Mouse (Mus musculus): ENCODE results near the gene Stac2. TPM values are rescaled to one million over a fixed set of nuclear protein-coding genes. Genes with fewer than 3 reads are reported as not detected.
A peak's percentile ranks its signal among the peaks of the same experiment; 100 is the strongest.

The Stac2 gene
- total RNA-seq, 4 experiments from 2014 or later, result 0.11 to 0.70 TPM; not detected in 2

- no peak for DNase-seq (ENCODE audit: low spot score in 2 of 2)
Measured at GRCm38 (mm10) chr11:98021565-98022252, 31.6 kb downstream of the Stac2 start.

GRCm38 (mm10) chr11:98021118-98021517, 32.1 kb downstream of the Stac2 start:
- DNase-seq (ENCODE audit: low spot score in 2 of 2), result no peak

- no peak for DNase-seq (ENCODE audit: low spot score in 2 of 2)
Measured at GRCm38 (mm10) chr11:98020710-98021109, 32.6 kb downstream of the Stac2 start.

GRCm38 (mm10) chr11:98019883-98020610, 33.2 kb downstream of the Stac2 start:
- no peak for DNase-seq (ENCODE audit: low spot score in 2 of 2)

- peak in 1 of 2 experiments; percentile 68 for DNase-seq (ENCODE audit: low spot score in 2 of 2)
Measured at GRCm38 (mm10) chr11:98018858-98019641, 34.2 kb downstream of the Stac2 start.

GRCm38 (mm10) chr11:98018222-98018621, 35.0 kb downstream of the Stac2 start:
- peak in 1 of 2 experiments; percentile 66 for DNase-seq (ENCODE audit: low spot score in 2 of 2)

GRCm38 (mm10) chr11:98016824-98017223, 36.4 kb downstream of the Stac2 start:
- DNase-seq (ENCODE audit: low spot score in 2 of 2), result peak in 1 of 2 experiments; percentile 72

GRCm38 (mm10) chr11:98016177-98016576, 37.1 kb downstream of the Stac2 start:
- DNase-seq (ENCODE audit: low spot score in 2 of 2), result no peak

- no peak for DNase-seq (ENCODE audit: low spot score in 2 of 2)
Measured at GRCm38 (mm10) chr11:98012831-98013230, 40.4 kb downstream of the Stac2 start.

GRCm38 (mm10) chr11:98011716-98012115, 41.5 kb downstream of the Stac2 start:
- no peak for DNase-seq (ENCODE audit: low spot score in 2 of 2)

GRCm38 (mm10) chr11:98008087-98008486, 45.2 kb downstream of the Stac2 start:
- no peak for DNase-seq (ENCODE audit: low spot score in 2 of 2)

GRCm38 (mm10) chr11:98005686-98006085, 47.6 kb downstream of the Stac2 start:
- peak; percentile 46 to 62 for DNase-seq (ENCODE audit: low spot score in 2 of 2)

GRCm38 (mm10) chr11:98005076-98005475, 48.2 kb downstream of the Stac2 start:
- DNase-seq (ENCODE audit: low spot score in 2 of 2), result peak in 1 of 2 experiments; percentile 44

- no peak for DNase-seq (ENCODE audit: low spot score in 2 of 2)
Measured at GRCm38 (mm10) chr11:98004161-98004560, 49.1 kb downstream of the Stac2 start.

- no peak for DNase-seq (ENCODE audit: low spot score in 2 of 2)
Measured at GRCm38 (mm10) chr11:98003171-98003671, 50.0 kb downstream of the Stac2 start.

- peak in 1 of 2 experiments; percentile 65 for DNase-seq (ENCODE audit: low spot score in 2 of 2)
Measured at GRCm38 (mm10) chr11:98002627-98003026, 50.6 kb downstream of the Stac2 start.

- DNase-seq (ENCODE audit: low spot score in 2 of 2), result no peak
Measured at GRCm38 (mm10) chr11:98001986-98002385, 51.3 kb downstream of the Stac2 start.

- DNase-seq (ENCODE audit: low spot score in 2 of 2), result no peak
Measured at GRCm38 (mm10) chr11:98001351-98001824, 51.9 kb downstream of the Stac2 start.

- no peak for DNase-seq (ENCODE audit: low spot score in 2 of 2)
Measured at GRCm38 (mm10) chr11:98000378-98001140, 52.7 kb downstream of the Stac2 start.

- no peak for DNase-seq (ENCODE audit: low spot score in 2 of 2)
Measured at GRCm38 (mm10) chr11:97999748-98000147, 53.5 kb downstream of the Stac2 start.

All from gastrocnemius, adult 8-10 months (tissue).